Mouse (Mus musculus) common myeloid progenitor, adult 5-6 weeks (primary cell): ENCODE measurements around the gene Glrx. TPM values are rescaled to one million over a fixed set of nuclear protein-coding genes. Genes with fewer than 3 reads are reported as not detected.
"Not testable (repeated sequence)": the region's sequence is repeated elsewhere in the genome, so short reads cannot be mapped to it uniquely, and the experiment has no call there.

ENCODE experiments used
- ATAC-seq: replicated peaks from 2 replicates; pipeline ENCODE4 v1.8.0; 2016; ENCODE audit warnings: low read depth, mild to moderate bottlenecking, moderate TSS enrichment, inconsistent platforms; ENCODE audit not compliant: poor library complexity, severe bottlenecking
- total RNA-seq: library from RNA; stranded (forward); fragments of 200-1000, 187-1606 nt; gene quantifications from 2 replicates; pipeline ENCODE4 v1.2.3, GENCODE M21; 2017

Gene Glrx
- total RNA-seq, result 45.2 and 62.7 TPM in 2 replicates

DNA sequence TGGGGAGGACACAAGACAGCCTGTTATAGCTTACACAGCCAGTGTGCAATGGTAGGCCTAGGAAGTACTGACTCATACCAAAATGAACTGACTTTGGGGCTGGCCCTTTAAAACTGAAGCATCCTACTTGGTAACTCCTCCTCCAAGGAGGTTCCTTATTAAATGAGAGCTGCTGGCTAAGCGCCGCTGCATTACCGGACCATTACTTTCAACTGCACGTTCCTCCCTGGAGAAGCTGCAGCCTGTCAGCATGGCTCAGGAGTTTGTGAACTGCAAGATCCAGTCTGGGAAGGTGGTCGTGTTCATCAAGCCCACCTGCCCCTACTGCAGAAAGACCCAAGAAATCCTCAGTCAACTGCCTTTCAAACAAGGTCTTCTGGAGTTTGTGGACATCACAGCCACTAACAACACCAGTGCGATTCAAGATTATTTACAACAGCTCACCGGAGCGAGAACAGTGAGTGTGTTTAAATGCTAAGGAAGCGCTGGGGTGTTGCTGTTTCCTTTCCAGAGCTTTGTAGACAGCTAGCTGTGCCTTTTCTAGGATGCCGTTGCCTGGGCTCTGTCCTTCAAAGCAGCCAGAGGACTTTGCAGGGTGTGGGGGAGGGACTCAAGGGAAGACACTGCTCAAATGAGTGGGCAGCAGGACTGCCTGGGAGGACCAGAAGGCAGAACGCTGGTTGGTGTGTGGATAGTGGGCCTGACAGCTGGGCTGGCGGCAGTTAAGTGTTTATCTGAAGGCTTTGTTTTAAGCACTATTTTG is at the start of gene Glrx:
Gene Glrx, plus strand, starts transcription at position 150 of the 763 bp plus-strand sequence.
- ATAC-seq, result peak; percentile 89

DNA sequence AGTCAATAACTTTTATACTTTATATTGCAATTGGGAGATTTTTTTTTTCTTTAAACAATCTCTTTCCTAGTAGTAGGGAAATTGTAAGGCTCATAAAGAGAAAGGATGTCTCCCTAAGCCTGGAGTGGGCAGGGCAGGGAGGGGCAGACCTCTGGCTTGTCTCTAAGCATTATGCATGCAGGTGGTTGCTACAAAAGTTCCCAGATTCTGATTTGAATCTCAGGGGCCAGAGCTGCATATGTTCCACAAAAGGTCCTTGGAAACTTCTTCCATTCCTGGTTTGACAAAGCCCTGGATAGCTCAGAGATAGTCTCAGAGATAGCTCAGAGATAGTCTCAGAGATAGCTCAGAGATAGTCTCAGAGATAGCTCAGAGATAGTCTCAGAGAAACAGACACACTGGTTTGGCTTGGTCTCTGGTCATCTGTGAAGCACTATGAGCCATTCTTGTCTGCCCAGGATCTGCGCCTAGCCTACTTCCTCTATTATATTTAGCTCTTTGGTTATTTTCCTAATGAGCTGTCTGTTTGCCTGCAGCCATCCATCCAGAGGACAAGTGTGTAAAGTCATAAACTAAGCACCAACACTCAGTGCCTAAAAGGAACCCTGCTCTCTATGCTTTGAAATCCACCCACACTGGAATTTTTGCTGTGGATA is 49.0 kb upstream of the Glrx start:
- ATAC-seq, result peak; percentile 23

DNA sequence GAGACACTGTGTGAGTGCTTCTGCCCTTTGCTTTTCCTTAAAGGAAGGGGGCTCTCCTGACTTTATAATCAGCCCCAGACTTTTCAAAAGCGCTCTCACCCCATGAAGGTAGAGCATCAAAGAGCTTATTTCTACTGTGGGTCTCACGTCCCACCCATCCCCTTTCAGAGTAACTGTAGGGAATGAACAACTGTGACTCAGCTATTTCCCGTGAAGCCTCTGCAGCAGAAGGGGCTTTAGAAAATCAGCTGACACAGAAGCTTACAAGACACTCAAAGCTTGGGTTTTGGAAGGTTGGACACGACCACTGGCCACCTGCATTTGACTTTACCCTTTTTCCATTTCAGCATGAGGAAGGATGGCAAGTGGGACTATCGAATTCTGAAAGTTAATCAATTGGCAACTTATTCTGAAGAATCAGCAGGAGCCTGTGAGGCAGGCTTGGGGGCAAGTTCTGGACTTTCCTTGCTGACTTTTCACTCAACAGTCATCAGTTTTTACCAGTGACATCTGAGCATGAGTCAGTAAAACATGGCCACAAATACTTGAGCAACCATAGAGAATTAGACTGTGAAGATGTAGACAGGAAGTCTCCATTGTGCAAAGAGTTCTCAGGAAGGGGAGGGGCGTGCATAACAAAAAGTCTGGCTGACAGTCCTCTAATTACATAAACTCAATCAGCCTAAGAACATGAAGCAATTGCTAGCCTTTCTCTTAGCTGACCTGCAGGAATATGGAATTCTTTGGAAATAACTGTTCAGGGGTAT is 45.6 kb upstream of the Glrx start:
- ATAC-seq, result peak; percentile 33

GRCm38 (mm10) chr13:75797369-75798141 is 42.1 kb upstream of the Glrx start:
- peak; percentile 91 for ATAC-seq

DNA sequence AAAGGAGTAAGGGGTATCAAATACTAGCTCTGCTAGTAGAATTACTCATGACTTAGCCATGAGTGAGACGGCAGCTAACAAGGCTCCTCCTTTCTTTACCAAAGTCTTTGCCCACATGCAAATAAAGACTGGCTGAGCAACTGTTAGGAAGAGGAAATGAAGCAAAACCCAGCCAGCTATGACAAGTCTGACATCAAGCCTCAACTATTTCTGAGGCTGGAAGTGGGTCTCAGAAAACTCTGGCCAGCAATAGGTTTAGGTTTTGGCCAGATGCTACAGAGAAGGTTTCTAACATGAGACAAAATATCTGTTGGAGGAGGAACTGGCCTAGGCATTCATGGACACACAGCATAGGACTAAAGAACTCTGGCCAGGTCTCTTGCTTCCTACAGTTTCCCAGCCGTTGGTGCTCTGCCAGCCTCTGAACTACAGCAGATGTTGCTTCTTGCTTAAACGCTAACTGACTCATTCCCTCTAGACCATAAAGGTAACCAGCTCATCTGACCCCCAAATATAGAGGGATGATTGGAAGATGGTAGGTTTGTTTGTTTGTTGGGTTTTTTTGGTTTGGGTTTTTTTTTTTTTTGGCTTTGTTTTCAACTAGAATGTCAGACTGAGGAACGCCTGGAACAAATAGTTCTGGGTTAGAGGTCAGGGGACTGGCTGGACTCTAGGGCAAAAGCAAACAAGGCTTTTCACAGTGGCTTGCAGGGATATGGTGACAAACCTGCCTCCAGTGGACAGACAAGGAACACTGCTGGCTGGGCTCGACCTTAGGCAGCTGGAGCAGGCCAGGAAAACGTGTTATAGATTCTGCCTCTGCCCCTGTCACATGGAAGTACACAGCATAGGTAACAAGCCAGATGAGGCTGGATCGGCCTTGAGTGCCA is 41.0 kb upstream of the Glrx start:
- peak; percentile 29 for ATAC-seq

DNA sequence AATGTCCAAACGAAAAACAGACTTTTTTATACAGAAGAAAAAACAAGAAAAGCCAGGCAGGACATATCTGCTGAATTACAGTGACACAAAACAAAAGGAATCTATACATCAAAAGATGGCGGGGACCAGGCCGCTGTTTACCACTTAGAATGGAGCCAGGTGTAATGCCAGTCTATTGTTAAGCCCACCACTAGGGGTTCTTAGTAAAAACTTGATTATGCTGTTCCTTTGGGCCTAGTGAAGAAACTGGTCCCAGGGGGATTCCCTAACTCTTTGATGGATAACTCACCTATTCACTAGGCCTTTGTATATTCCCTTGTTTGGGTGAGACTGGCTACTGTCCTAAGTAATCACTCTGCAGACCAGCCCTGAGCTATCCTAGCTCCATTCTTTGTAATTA is 40.2 kb upstream of the Glrx start:
- ATAC-seq, result no peak

DNA sequence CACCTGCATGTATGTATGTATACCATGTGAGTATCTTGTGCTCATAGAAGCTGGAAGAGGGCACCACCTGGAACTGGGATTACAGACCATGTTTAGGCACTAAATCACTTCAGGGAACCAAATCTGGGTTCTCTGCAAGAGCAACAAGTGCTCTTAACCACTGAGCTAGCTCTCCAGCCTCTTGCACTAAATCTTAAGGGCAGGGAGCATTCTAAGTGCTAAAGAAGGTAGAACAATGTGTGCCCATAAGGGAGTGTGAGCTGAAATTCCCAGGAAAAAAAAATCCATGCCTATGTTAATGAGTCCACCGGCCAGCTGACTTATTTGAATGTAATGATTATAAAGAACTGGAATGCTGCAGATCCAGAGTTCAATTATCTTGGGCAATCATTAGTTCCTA is 31.7 kb upstream of the Glrx start:
- ATAC-seq, result no peak

- ATAC-seq, result peak; percentile 73
Observed at GRCm38 (mm10) chr13:75809957-75810356, 29.7 kb upstream of the Glrx start.

- ATAC-seq, result peak; percentile 93
Observed at GRCm38 (mm10) chr13:75817183-75817582, 22.5 kb upstream of the Glrx start.

DNA sequence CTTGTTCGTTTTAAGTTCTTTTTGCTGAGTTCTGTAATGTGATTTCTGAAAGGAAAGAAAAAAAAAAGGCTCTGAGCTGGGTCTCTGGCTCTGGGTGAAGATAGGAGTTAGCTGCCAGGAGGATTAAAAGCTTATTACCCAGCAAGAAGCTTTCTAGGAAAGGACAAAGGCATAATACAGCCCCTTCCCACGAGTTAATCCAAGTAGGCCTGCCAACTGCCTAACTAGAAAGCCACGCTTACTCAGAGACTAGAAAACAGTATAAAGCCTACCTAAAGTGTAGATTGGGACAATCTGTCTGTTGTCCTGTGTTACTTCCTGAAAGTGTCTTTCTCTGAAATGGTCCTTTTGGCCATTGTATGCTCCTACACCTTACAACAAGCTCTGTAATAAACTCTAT is 21.2 kb upstream of the Glrx start:
- ATAC-seq, result no peak

DNA sequence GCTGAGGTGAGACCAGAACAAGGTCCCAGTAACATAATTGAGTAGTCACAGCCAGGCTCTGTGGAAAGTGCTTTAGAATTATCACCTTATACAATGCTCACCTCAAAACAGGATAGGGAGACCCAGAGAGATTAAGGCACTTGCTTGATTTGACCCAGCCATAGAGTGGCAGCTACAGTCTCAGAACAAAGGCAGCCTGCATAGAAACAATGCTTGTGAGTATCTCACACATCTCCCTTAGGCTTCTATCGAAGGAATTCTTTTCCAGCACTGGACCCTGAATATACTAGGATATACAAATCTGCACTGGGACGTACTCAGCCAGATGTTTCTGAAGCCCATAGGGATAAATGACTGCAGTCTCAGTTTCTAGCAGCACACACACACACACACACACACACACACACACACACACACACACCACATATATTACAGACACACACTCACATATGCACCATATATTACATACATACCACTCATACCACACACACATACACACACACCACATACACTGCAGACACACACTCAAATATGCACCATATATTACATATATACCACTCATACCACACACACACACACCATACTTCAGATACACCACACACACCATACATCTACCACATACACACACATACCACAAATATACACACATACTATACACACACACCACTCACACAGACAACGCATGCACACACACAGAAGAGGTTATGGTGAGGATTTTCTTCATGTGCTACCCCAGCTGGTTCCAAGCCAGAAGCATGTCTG is 20.5 kb upstream of the Glrx start:
- ATAC-seq, result no peak

DNA sequence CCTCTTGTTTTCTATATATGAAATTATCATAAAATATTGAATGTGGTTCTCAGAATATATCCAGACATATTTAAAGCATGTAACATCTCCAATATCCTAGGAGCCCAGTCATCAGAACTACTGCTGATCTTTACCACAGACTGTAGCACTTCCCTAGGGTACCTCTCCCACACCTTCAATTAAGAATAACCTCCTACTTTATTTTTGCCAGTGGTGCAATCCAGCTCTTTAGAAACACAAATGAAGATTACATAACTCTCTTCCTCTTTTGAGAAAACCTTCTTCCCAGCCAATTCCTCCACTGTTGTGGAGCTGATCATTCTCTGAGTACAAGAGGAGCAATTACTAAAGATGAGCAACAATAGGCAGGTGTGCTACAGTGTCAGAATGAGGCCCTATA is 19.8 kb upstream of the Glrx start:
- peak; percentile 45 for ATAC-seq

DNA sequence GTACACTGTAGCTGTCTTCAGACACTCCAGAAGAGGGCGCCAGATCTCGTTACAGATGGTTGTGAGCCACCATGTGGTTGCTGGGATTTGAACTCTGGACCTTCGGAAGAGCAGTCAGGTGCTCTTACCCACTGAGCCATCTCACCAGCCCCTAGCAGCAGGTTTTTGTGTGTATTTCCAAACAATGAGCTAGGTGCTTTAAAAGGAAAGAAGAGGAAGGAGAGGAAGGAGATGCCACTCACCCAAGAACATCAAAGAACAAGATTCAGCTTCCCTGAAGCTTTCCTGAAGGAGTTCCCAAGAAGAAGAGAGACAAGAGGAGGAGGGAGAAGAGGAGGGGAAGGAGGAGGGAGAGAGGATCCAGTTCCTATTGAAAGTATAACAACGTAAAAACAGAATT is 17.3 kb upstream of the Glrx start:
- not testable (repeated sequence) for ATAC-seq

DNA sequence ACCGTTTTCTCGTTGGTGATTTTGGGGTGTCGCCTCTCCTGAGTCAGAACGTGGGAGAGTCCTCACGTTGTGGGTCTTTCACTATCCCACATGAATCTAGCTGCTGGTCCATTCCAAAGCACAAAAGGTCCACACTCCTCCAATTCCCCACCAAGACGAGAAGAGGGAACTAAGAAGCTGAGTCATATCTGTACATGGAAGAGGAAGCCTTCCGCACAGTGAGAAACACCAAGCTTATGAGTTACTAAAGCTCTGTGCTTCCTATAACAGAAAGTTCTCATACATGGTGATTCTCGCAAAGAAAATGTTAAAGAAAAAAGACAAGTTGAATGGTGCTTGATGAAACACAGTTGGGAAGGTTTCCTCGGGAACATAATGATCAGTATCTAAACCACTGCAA is 16.5 kb upstream of the Glrx start:
- ATAC-seq, result peak; percentile 53

- peak; percentile 78 for ATAC-seq
Observed at GRCm38 (mm10) chr13:75824611-75825319, 14.9 kb upstream of the Glrx start.

DNA sequence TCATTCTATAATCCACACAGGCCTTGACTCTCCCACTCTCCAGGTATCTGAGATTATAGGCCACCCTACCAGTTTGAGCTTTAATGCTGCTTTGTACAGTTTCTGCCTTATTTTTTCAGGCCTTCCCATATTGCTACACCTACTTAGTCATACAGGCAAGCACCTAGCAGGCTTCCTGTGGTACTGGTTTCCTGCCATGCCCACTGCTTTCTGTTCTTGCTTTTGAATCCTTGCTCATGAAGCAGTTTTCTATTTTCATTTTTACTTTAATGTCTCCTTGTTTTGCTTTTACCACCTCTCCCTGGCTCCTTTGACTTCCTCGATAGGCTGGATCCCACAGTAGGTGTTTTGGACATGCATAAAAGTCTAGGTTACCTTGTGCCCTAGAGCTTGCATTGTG is 14.3 kb upstream of the Glrx start:
- ATAC-seq, result peak; percentile 82

- ATAC-seq, result no peak
Observed at GRCm38 (mm10) chr13:75830708-75831107, 9.0 kb upstream of the Glrx start.

DNA sequence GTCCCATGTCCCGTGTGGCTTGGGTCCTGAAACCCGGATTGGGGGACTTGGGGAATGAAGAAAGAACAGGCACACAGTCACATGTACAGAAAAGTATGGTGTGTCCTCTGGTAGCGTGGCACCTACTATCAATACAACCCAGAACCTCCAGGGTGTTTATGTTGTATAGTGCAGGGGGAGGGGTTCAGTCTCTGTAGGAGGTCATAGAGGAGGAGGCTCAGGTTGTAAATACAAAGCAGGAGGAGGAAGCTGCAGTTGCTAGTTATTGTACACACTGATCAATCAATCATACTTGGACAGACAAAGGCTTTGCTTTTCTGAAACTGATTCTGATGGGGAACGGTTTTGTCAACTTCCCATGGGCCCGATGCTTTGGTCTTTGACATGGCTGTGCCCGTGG is 8.0 kb upstream of the Glrx start:
- no peak for ATAC-seq
